16 mouse cellular contexts compared by ENCODE assay signal in genomic region chr13:30083949-30084348, GRCm38 (mm10). TPM values are rescaled to one million over a fixed set of nuclear protein-coding genes. Genes with fewer than 3 reads are reported as not detected.
DNase-seq lines count a peak whose midpoint lies in the region; ATAC-seq and TF ChIP-seq lines count a peak whose summit lies in the region.
"Had no signal": no experiment of that assay in that cellular context is flagged by ENCODE, and none has a peak within 500 bp of the region (broad histone marks: within the 10 kb centered on the region; RNA-seq: fewer than 3 reads in every experiment).

No protein-coding gene starts in this region.

- no peaks in the 10 kb centered on the region for H3K9me3 ChIP-seq in heart, embryonic 11.5 days (replicated peaks; ENCODE audit: control insufficient read depth, low read length)
- no peaks in the 10 kb centered on the region for H3K9me3 ChIP-seq in liver, embryonic 11.5 days (ENCODE audit: control insufficient read depth, low read length)
- H3K9me3 ChIP-seq: forebrain, embryonic 15.5 days; hindbrain, embryonic 12.5 days; limb, embryonic 13.5 days had no signal

- H3K36me3 ChIP-seq in heart, embryonic 11.5 days (ENCODE audit: control insufficient read depth, insufficient read depth, low read length), result no peaks in the 10 kb centered on the region
- H3K36me3 ChIP-seq in heart, adult 2 months (ENCODE audit: control insufficient read depth, insufficient read depth, low read length), result no peaks in the 10 kb centered on the region
- no peaks in the 10 kb centered on the region for H3K36me3 ChIP-seq in liver, embryonic 11.5 days (ENCODE audit: control insufficient read depth, insufficient read depth, low read length)
- H3K36me3 ChIP-seq: forebrain, embryonic 15.5 days; hindbrain, embryonic 12.5 days; limb, embryonic 13.5 days had no signal

- WGBS in heart, embryonic 11.5 days (ENCODE audit: insufficient replicate concordance), result 6% methylated on average over 6 of the region's 6 CpGs
- WGBS in heart, adult 2 months, result 62% methylated on average over 6 of the region's 6 CpGs
- WGBS in liver, embryonic 11.5 days, result 12% methylated on average over 6 of the region's 6 CpGs

- DNase-seq in heart, adult 2 months, result no peak
- peak; percentile 14 for DNase-seq in spleen, adult 12 weeks (ENCODE audit: low spot score)
- DNase-seq in spleen, postnatal 4 days (ENCODE audit: low spot score in 2 of 2), result no peak
- DNase-seq in liver, embryonic 11.5 days (ENCODE audit: low spot score), result peak; percentile 40
- no peak for DNase-seq in kidney, postnatal 25 days
- DNase-seq in cerebellum, adult 11-12 months, result no peak
- DNase-seq: adrenal gland, postnatal 14 days; kidney, adult 8-10 months; kidney, postnatal 4 days had no signal

- no peak overlapping the region for H3K9ac ChIP-seq in heart, embryonic 11.5 days (ENCODE audit: low read depth, low read length)
- H3K9ac ChIP-seq in heart, adult 2 months (ENCODE audit: low read depth, low read length), result no peak overlapping the region
- no peak overlapping the region for H3K9ac ChIP-seq in liver, embryonic 11.5 days (ENCODE audit: low read depth, low read length)
- H3K9ac ChIP-seq: forebrain, embryonic 15.5 days; hindbrain, embryonic 12.5 days; limb, embryonic 13.5 days had no signal

- peak overlapping the region; percentile 82 for H3K27ac ChIP-seq in heart, embryonic 11.5 days (ENCODE audit: low read depth, low read length)
- H3K27ac ChIP-seq in heart, adult 2 months, result no peak overlapping the region
- peak overlapping the region; percentile 61 for H3K27ac ChIP-seq in liver, embryonic 11.5 days (ENCODE audit: low read depth, low read length)
- H3K27ac ChIP-seq: forebrain, embryonic 15.5 days; hindbrain, embryonic 12.5 days; limb, embryonic 13.5 days had no signal

- H3K4me1 ChIP-seq in heart, embryonic 11.5 days (ENCODE audit: control insufficient read depth, insufficient read depth, low read length), result peaks cover 11% of the 10 kb centered on the region
- no peaks in the 10 kb centered on the region for H3K4me1 ChIP-seq in heart, adult 2 months (ENCODE audit: control insufficient read depth, insufficient read depth, low read length)
- 0 out of 2 replicates have a peak, but pooled peaks cover 2% of the 10 kb centered on the region for H3K4me1 ChIP-seq in liver, embryonic 11.5 days (replicated peaks; ENCODE audit: control insufficient read depth, insufficient read depth, low read length)

- ATAC-seq in heart, embryonic 11.5 days (replicated peaks; ENCODE audit: insufficient number of reproducible peaks, low FRiP score, low TSS enrichment), result peak; percentile 81
- ATAC-seq in liver, embryonic 11.5 days (replicated peaks; ENCODE audit: low FRiP score), result peak; percentile 94
- ATAC-seq in megakaryocyte-erythroid progenitor cell, adult 5-6 weeks (replicated peaks; ENCODE audit: low FRiP score, low TSS enrichment, poor library complexity, severe bottlenecking), result peak; percentile 79
- ATAC-seq: forebrain, embryonic 15.5 days; inflammation-experienced regulatory T-cells, adult 6 months had no signal

- no peaks in the 10 kb centered on the region for H3K79me2 ChIP-seq in heart, adult 2 months (replicated peaks; ENCODE audit: control insufficient read depth, insufficient read depth, low read length)

- H3K27me3 ChIP-seq in heart, embryonic 11.5 days (ENCODE audit: control insufficient read depth, insufficient read depth, low read length), result no peaks in the 10 kb centered on the region
- no peaks in the 10 kb centered on the region for H3K27me3 ChIP-seq in heart, adult 2 months (ENCODE audit: control insufficient read depth, insufficient read depth, low read length)
- H3K27me3 ChIP-seq in liver, embryonic 11.5 days (replicated peaks; ENCODE audit: control insufficient read depth, insufficient read depth, low read length), result no peaks in the 10 kb centered on the region
- H3K27me3 ChIP-seq: CH12.LX; forebrain, embryonic 15.5 days; hindbrain, embryonic 12.5 days; limb, embryonic 13.5 days had no signal

- TF ChIP-seq EP300 in heart, adult 2 months (IDR thresholded peaks at IDR 0.05; ENCODE audit: insufficient read depth, low read depth, low read length), result no peak

- intact Hi-C loops in heart, adult 2 months (cut with DNase I), result loop anchor here (2.0 kb wide), 2 partner anchors 97 to 227 kb away; partner anchors contain the start of gene E2f3

- TF ChIP-seq CTCF in heart, adult 2 months (IDR thresholded peaks at IDR 0.05), result no peak

- no peak overlapping the region; the same call in 1 of the 2 replicates for H3K4me3 ChIP-seq in heart, embryonic 11.5 days (ENCODE audit: low read depth, low read length)
- H3K4me3 ChIP-seq in heart, adult 2 months, result no peak overlapping the region
- H3K4me3 ChIP-seq in liver, embryonic 11.5 days (ENCODE audit: low read depth, low read length), result no peak overlapping the region
- H3K4me3 ChIP-seq: forebrain, embryonic 15.5 days; hindbrain, embryonic 12.5 days; limb, embryonic 13.5 days had no signal

- TF ChIP-seq POLR2A in heart, adult 2 months (IDR thresholded peaks at IDR 0.05; ENCODE audit: insufficient read depth, low read depth, low read length), result no peak

- H3K4me2 ChIP-seq in heart, embryonic 11.5 days, result peak overlapping the region; percentile 53
- peak overlapping the region; percentile 37 for H3K4me2 ChIP-seq in liver, embryonic 11.5 days
- H3K4me2 ChIP-seq: forebrain, embryonic 15.5 days; hindbrain, embryonic 12.5 days; limb, embryonic 13.5 days had no signal

RNA-seq across cellular contexts. Expression of gene Mboat1, which starts 52.3 kb away (rescaled TPM):
- polyA plus RNA-seq in heart, embryonic 11.5 days (2014; fragmentation: Nextera tagmentation; extraction: Ambion mirVana), result 2.5 TPM in 2 replicates
- 1 to 10 TPM; 1.2 to 1.6 TPM for total RNA-seq in heart, adult 2 months (2021)
- polyA plus RNA-seq in heart, adult 2 months (2012; rRNA removed), result 0.86 and 2.5 TPM in 2 replicates
- 4.2 and 4.3 TPM in 2 replicates for polyA plus RNA-seq in liver, embryonic 11.5 days (2014; fragmentation: Nextera tagmentation; extraction: Ambion mirVana)
- 0.87 and 1.2 TPM in 2 replicates for total RNA-seq in megakaryocyte-erythroid progenitor cell, adult 5-6 weeks (2014; fragmentation: Nextera tagmentation)
- 0.38 and 0.65 TPM in 2 replicates for total RNA-seq in megakaryocyte-erythroid progenitor cell, adult 5-6 weeks (2017)

Comparison
In these comparisons a context has a peak if more than half of its experiments do, and no peak if none do; other contexts are left out.
1. DNase-seq: peak in spleen, adult 12 weeks (single experiment) and liver, embryonic 11.5 days (single experiment); none in heart, adult 2 months (0 of 2), spleen, postnatal 4 days (0 of 2), kidney, postnatal 25 days (0 of 2) and cerebellum, adult 11-12 months (single experiment).
2. Peak in every context shown above with its lines, with median percentiles within 50 percentile points of each other: ATAC-seq.